Mouse (Mus musculus) midbrain, embryonic 16.5 days (tissue): Measurements from ENCODE around the gene Hba-a2. TPM values are rescaled to one million over a fixed set of nuclear protein-coding genes. Genes with fewer than 3 reads are reported as not detected.
A peak's percentile ranks its signal among the peaks of the same experiment; 100 is the strongest.

ENCODE experiments used
- ATAC-seq: fragments of 200-750 bp; cut with Nextera tagmentation; 2 replicates; pipeline ENCODE4 v1.8.0; 2017; ENCODE audit warnings: moderate TSS enrichment
- H3K27ac ChIP-seq: fragments of 300-500 bp; sonication (generic); 2 replicates; pipeline ENCODE4 v1.5.1; 2014; ENCODE audit warnings: mild to moderate bottlenecking, low read length, mixed read lengths
- H3K27me3 ChIP-seq: fragments of 300-500 bp; sonication (generic); 2 replicates; pipeline ENCODE4 v1.6.1; 2014; ENCODE audit warnings: low read depth, low read length, mixed read lengths; ENCODE audit not compliant: control insufficient read depth, insufficient read depth
- H3K36me3 ChIP-seq: fragments of 300-500 bp; sonication (generic); 2 replicates; pipeline ENCODE4 v1.6.1; 2014; ENCODE audit warnings: mild to moderate bottlenecking, low read length, moderate library complexity, mixed read lengths; ENCODE audit not compliant: control insufficient read depth, insufficient read depth
- H3K4me1 ChIP-seq: fragments of 300-500 bp; sonication (generic); 2 replicates; pipeline ENCODE4 v1.6.1; 2014; ENCODE audit warnings: mild to moderate bottlenecking, low read length, mixed read lengths; ENCODE audit not compliant: control insufficient read depth, insufficient read depth
- H3K4me2 ChIP-seq: fragments of 300-500 bp; sonication (generic); 2 replicates; pipeline ENCODE4 v1.6.1; 2014; ENCODE audit warnings: mild to moderate bottlenecking, low read length, mixed read lengths
- H3K4me3 ChIP-seq: fragments of 300-500 bp; sonication (generic); 2 replicates; pipeline ENCODE4 v1.5.1; 2014; ENCODE audit warnings: low read depth, mild to moderate bottlenecking, low read length, moderate library complexity, mixed read lengths
- H3K9ac ChIP-seq: fragments of 300-500 bp; sonication (generic); 2 replicates; pipeline ENCODE4 v1.6.1; 2014; ENCODE audit warnings: low read depth, low read length, mixed read lengths
- H3K9me3 ChIP-seq: fragments of 300-500 bp; sonication (generic); replicated peaks from 2 replicates; pipeline ENCODE4 v1.6.1; 2014; ENCODE audit warnings: mild to moderate bottlenecking, low read length, mixed read lengths; ENCODE audit not compliant: control insufficient read depth, poor library complexity, severe bottlenecking
- WGBS: fragments of 180-500 bp; shearing (Covaris S2); extraction: QIAGEN DNeasy Blood & Tissue Kit; methylation state at CpG from one replicate; pipeline ENCODE4 v1.1.7; 2014; 5-methylcytosine and 5-hydroxymethylcytosine counted together
- polyA plus RNA-seq: library from polyadenylated mRNA; unstranded; fragments of >200 nt; fragmentation: Nextera tagmentation; extraction: Ambion mirVana; gene quantifications from 2 replicates; pipeline ENCODE4 v1.2.1, GENCODE M21; 2015

The Hba-a2 gene
- polyA plus RNA-seq, 1 experiment from 2014 or later: 5,737 TPM

GRCm38 (mm10) chr11:32320507-32321195 is 24.4 kb downstream of the Hba-a2 start:
- H3K4me2 ChIP-seq: no peak overlapping the region
- no peak overlapping the region for H3K27ac ChIP-seq
- no peaks in the 10 kb centered on the region for H3K36me3 ChIP-seq
- no peaks in the 10 kb centered on the region for H3K4me1 ChIP-seq
- no peak overlapping the region for H3K9ac ChIP-seq
- ATAC-seq: no peak
- H3K27me3 ChIP-seq: no peaks in the 10 kb centered on the region
- H3K4me3 ChIP-seq: no peak overlapping the region
- H3K9me3 ChIP-seq: no peaks in the 10 kb centered on the region
- 65% methylated on average over 11 of the region's 11 CpGs for WGBS

DNA sequence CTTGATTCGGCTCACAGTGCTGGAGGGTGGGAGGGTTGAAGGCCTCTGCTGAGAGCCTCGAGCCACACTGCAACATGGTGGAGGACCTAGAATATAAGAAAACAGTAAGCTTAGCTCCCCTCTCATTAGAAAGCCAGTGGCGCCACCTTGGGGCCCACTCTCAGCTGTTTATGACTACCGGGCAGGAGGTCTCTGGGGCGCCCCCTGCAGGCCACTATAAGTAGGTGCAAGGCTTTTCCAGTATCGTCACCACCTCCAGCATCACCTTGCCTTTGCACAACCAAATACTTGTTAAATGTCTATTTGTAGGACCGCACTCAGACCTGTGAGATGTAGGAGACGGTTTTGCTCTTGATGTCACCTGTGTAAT is 24.9 kb downstream of the Hba-a2 start:
- Histone ChIP-seq H3K27ac (no peak overlapping the region), H3K36me3 (no peaks in the 10 kb centered on the region), H3K27me3 (no peaks in the 10 kb centered on the region), H3K4me1 (no peaks in the 10 kb centered on the region), H3K9ac (no peak overlapping the region), H3K9me3 (no peaks in the 10 kb centered on the region), H3K4me3 (no peak overlapping the region), H3K4me2 (no peak overlapping the region)
- 33% methylated on average over 8 of the region's 8 CpGs for WGBS
- ATAC-seq: no peak

DNA sequence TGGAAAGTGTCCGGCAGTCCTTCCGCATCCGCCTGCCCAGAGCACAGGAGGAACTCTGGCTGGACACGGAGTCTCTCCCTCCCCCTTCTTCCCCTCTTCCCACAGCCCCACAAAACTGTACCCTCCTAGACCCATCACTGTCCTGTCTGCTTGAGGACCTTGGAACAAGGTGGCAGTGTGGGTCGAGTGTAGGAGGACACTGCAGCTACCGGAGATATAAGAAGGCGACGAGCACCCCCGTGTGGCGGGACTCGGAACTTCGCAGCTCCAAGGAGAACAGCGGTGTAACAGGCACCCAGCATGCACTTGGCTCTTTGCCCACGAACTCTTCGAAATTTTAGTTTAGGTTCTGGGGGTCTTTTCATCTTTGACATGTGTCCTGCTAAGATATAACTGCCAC is 28.3 kb downstream of the Hba-a2 start:
- H3K4me3 ChIP-seq: no peak overlapping the region
- WGBS: 11% methylated on average over 15 of the region's 15 CpGs
- H3K4me1 ChIP-seq: no peaks in the 10 kb centered on the region
- H3K4me2 ChIP-seq: peak overlapping the region; percentile 39; the same call in 1 of the 2 replicates
- no peaks in the 10 kb centered on the region for H3K9me3 ChIP-seq
- no peak overlapping the region for H3K9ac ChIP-seq
- H3K27me3 ChIP-seq: no peaks in the 10 kb centered on the region
- no peak overlapping the region for H3K27ac ChIP-seq
- no peaks in the 10 kb centered on the region for H3K36me3 ChIP-seq
- peak; percentile 86 for ATAC-seq

GRCm38 (mm10) chr11:32331075-32331474 is 34.8 kb downstream of the Hba-a2 start:
- Histone ChIP-seq H3K27ac (no peak overlapping the region), H3K9me3 (no peaks in the 10 kb centered on the region), H3K9ac (no peak overlapping the region), H3K4me3 (no peak overlapping the region), H3K4me1 (no peaks in the 10 kb centered on the region; the same call in 1 of the 2 replicates), H3K4me2 (no peak overlapping the region), H3K27me3 (no peaks in the 10 kb centered on the region), H3K36me3 (no peaks in the 10 kb centered on the region)
- WGBS: 44% methylated on average over 6 of the region's 6 CpGs
- ATAC-seq: no peak

- ATAC-seq: no peak
- WGBS: 59% methylated on average over 5 of the region's 5 CpGs
- Histone ChIP-seq H3K9ac (no peak overlapping the region), H3K36me3 (no peaks in the 10 kb centered on the region), H3K4me3 (no peak overlapping the region), H3K4me2 (no peak overlapping the region), H3K9me3 (no peaks in the 10 kb centered on the region), H3K27ac (no peak overlapping the region), H3K4me1 (no peaks in the 10 kb centered on the region; the same call in 1 of the 2 replicates), H3K27me3 (no peaks in the 10 kb centered on the region)
Measured at GRCm38 (mm10) chr11:32331861-32332260, 35.6 kb downstream of the Hba-a2 start.

GRCm38 (mm10) chr11:32333235-32333634 is 36.9 kb downstream of the Hba-a2 start:
- WGBS: 86% methylated on average over 2 of the region's 2 CpGs
- Histone ChIP-seq H3K27ac (no peak overlapping the region), H3K27me3 (no peaks in the 10 kb centered on the region), H3K36me3 (no peaks in the 10 kb centered on the region), H3K4me2 (no peak overlapping the region), H3K4me1 (no peaks in the 10 kb centered on the region; the same call in 1 of the 2 replicates), H3K4me3 (no peak overlapping the region), H3K9me3 (no peaks in the 10 kb centered on the region), H3K9ac (no peak overlapping the region)
- ATAC-seq: no peak

GRCm38 (mm10) chr11:32336435-32336907 is 40.2 kb downstream of the Hba-a2 start:
- no peaks in the 10 kb centered on the region for H3K4me1 ChIP-seq
- no peaks in the 10 kb centered on the region for H3K27me3 ChIP-seq
- no peak overlapping the region for H3K9ac ChIP-seq
- H3K27ac ChIP-seq: no peak overlapping the region
- WGBS: 88% methylated on average over 6 of the region's 6 CpGs
- H3K9me3 ChIP-seq: no peaks in the 10 kb centered on the region
- no peak overlapping the region for H3K4me3 ChIP-seq
- no peak for ATAC-seq
- no peaks in the 10 kb centered on the region for H3K36me3 ChIP-seq
- H3K4me2 ChIP-seq: no peak overlapping the region

GRCm38 (mm10) chr11:32339131-32339531 is 42.8 kb downstream of the Hba-a2 start:
- H3K4me2 ChIP-seq: no peak overlapping the region
- H3K27ac ChIP-seq: no peak overlapping the region
- no peaks in the 10 kb centered on the region for H3K36me3 ChIP-seq
- H3K4me1 ChIP-seq: no peaks in the 10 kb centered on the region
- no peaks in the 10 kb centered on the region for H3K27me3 ChIP-seq
- WGBS: 83% methylated on average over 2 of the region's 2 CpGs
- no peak overlapping the region for H3K4me3 ChIP-seq
- H3K9ac ChIP-seq: no peak overlapping the region
- no peak for ATAC-seq
- no peaks in the 10 kb centered on the region for H3K9me3 ChIP-seq

GRCm38 (mm10) chr11:32340476-32341473 is 44.5 kb downstream of the Hba-a2 start:
- WGBS: 48% methylated on average over 17 of the region's 17 CpGs
- Histone ChIP-seq H3K9ac (no peak overlapping the region), H3K27me3 (no peaks in the 10 kb centered on the region), H3K4me2 (no peak overlapping the region), H3K27ac (no peak overlapping the region), H3K4me1 (no peaks in the 10 kb centered on the region), H3K4me3 (no peak overlapping the region), H3K9me3 (no peaks in the 10 kb centered on the region), H3K36me3 (no peaks in the 10 kb centered on the region)
- no peak; the same call in 1 of the 2 replicates for ATAC-seq
